Mouse (Mus musculus) heart, postnatal 25 days (tissue): Measurements from ENCODE around the gene Pgpep1l. TPM values are rescaled to one million over a fixed set of nuclear protein-coding genes. Genes with fewer than 3 reads are reported as not detected.
"Not testable (repeated sequence)": the region's sequence is repeated elsewhere in the genome, so short reads cannot be mapped to it uniquely, and the experiment has no call there.

Source experiments
- DNase-seq: peaks from one replicate; pipeline ENCODE4 v3.0.0; 2022; ENCODE audit warnings: low spot score
- intact Hi-C: fragments of 180-260 bp; cut with DNase I; formaldehyde crosslinking; loops from one replicate; pipeline ENCODE4 v1.15.1; 2025
- total RNA-seq, 2 experiments: library from RNA; stranded (reverse); gene quantifications; 2 replicates each; pipeline ENCODE4 v1.2.3; 2021

Pgpep1l gene
- total RNA-seq, 2 experiments from 2014 or later, result not detected

DNA sequence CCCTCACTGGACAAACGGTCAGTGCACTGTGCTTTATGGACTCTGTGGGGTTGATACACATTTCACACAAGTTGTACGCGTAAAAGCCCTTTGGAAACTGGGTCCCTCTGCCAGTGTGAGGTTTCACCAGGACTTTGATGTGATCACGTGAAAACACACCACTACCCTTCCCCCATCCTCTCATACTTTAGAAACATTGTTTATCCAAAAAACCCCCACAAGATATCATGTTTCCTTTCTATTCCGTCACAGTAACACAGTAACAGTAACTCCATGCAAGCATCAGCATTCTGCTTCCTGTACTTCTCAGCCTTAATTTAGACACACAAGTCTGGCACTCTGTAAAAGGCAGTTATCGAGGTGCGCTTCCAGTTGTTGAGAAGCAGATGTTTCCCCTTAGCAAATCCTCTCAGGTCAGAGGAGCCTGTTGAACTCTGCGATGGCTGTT lies 21.8 kb upstream of the Pgpep1l start:
- DNase-seq, result no peak
- intact Hi-C loops, result loop anchor here (5.0 kb wide), 1 partner anchor 64 kb away; no protein-coding TSS in a partner anchor

DNA sequence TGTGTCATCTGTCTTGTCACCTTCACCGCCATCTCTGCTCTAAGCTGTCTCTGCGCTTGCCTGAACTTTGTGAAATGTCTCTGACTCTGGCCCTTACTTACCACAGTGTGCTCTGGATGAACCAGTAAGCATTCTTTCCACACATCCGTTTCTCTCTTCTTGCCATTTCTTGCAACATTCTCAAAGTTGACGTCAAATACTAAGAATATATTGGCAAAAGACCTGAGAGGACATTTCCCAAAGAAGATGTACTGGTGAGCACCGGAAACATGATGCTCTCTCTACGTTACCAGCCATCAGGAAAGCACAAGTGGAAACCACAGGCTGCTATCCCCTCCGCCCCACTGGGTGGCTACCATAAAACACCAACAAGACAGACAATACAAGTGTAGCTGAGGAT lies 19.7 kb upstream of the Pgpep1l start:
- intact Hi-C loops, result no loop called here
- DNase-seq, result no peak

DNA sequence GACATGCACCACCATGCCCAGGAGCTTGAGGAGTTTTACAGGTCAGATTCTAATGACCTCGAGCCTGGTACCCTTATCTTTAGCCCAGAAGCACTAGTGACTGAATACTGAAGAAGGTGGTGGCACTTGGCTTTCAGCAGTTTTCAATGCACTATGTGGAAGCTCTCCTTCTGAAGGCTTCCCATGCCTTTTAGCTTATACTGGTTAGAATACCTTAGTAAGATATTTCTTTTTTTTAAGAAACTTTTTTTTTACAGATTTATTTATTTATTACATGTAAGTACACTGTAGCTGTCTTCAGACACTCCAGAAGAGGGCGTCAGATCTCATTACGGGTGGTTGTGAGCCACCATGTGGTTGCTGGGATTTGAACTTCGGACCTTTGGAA lies 19.1 kb upstream of the Pgpep1l start:
- DNase-seq, intact Hi-C loops: not testable (repeated sequence)

DNA sequence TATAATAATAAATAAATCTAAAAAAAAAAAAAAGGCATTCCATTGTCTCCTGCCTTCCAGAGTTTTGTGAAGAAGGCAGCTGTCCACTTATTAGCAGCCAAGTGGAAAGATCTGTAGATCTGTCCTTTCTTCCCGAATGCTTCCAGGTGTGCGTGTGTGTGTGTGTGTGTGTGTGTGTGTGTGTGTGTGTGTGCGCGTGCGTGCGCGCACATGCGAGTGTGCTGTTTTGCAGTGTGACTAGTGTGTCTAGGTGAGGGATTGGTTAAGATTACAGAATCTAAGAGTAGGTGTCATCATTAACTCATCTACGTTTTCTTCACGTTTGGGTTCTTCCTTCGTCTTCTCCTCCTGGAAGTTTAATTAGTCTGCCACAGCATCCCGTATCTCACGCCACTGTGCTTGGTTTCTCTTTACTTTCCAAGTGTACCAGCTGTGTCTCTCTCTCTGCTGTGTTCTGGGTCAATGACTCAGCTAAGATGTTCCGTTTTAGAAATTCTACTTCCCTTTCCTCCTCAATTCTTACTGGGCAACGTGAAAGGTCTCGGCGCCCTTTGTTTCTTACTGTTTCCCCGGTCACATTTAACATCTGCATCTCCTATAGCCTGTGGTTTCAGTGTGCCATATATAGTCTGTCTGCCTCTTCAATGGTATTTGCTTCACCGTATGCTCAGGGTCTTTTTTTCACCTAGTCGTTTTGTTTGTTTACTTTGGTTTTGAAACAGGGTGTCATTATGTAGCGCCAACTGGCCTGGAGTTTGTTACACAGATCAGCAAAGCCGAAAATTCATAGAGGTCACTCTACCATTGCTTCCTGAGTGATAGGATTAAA lies 18.5 kb upstream of the Pgpep1l start:
- intact Hi-C loops, result no loop called here

DNA sequence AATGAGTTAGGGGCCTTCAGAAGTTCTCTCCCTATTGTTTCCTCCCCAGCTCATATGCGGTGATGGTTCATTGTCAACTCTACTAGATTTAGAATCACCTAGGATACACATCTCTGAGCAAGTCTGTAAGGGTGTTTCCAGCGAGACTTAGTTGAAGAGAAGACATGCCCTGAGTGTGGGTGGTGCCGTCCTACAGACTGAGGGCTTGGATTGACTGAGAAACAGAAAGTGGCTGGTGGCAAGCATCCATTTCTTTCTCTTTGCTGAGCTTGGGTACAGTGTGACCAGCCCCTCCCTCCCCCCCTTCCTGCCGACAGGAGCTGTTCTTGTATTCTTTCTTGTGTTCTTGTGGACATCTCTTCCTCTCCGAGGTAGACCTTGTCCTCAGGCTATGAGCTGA lies 17.3 kb upstream of the Pgpep1l start:
- no peak for DNase-seq
- intact Hi-C loops, result no loop called here

More for the DNA sequence above, 18.5 kb upstream of the Pgpep1l start:
- DNase-seq, result no peak

DNA sequence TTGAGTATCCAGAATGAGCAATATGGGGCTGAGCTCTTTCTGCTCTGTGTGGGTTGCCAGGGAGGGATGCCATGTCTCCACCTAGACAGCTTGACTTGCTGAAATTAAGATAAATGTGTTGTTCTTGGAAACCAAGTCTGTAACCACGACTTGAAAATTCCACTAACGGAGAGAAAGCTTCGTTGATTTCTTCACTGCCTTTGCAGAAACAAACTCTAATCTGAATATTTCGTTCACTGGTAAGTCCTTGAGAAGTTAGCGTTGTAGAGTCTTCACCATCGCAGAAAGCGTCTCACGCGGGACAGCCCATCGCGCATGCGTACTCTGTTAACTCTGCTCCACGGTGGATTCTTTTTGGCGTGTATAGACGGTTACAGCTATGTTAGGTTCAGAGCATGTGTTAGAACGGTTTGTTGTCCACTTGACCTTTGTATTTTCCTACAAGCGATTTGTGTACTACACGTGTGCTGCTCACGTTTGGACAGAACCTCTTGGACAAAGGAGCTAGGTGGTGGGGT lies 16.4 kb upstream of the Pgpep1l start:
- DNase-seq, result no peak
- intact Hi-C loops, result no loop called here

DNA sequence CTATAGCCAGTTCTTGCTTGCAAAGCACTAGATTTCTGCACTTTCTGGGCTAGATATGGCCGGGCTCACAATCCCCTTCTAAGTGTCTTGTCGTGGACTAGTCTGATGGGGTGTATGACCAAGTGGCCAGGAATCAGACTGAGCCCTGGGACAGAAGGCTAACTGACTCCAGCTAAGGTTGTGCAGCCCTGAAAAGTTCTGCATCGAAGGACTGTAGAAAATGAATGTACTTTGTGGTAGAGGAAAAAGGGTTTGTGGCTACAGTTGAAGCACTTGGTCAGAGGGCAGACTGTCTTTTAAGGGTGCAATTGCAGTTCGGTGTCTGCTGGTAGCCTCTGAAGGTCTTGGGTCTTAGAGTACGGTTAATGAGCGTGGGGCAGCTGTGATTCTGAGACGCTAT lies 15.4 kb upstream of the Pgpep1l start:
- intact Hi-C loops, result no loop called here

DNA sequence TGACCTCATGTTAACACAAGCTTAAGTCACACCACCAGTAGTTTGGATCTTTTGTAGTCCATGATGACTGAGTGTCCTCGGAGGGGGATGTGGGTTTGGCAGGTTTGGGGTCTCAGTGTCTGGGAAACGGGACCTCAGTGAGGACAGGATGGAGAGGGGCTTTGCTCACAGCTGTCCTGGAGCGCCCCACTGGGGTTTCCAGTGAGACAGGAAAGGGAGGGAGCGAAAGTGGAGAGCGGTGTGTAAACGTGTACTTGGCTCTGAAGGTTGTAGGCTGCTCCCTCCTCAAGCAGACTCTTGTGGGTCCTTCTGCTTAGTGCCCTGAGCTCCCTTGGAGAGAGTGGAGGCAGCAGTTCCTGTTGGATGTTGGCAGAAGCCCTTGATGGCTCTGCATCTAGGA lies 14.9 kb upstream of the Pgpep1l start:
- DNase-seq, result no peak
- intact Hi-C loops, result no loop called here

More for the DNA sequence above, 15.4 kb upstream of the Pgpep1l start:
- DNase-seq, result no peak

DNA sequence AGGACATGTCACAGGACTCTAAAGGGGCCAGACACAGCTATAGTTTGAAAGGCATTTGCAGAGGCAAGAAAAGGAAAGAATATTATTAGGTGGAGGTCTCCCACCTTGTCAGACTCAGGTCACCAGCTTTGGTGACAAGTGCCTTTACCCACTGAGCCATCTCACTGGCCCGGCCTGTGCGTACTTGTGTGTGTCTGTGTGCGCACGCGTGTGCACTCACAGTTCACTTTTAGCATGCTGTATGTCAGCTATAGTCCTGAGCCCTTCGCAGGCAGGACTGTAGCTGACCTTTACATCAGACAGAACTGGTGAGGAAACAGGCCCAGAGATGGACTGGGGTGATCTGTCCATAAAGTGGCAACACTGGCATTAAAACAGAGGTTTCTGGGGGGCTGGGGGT lies 14.4 kb upstream of the Pgpep1l start:
- intact Hi-C loops, result no loop called here
- DNase-seq, result no peak

DNA sequence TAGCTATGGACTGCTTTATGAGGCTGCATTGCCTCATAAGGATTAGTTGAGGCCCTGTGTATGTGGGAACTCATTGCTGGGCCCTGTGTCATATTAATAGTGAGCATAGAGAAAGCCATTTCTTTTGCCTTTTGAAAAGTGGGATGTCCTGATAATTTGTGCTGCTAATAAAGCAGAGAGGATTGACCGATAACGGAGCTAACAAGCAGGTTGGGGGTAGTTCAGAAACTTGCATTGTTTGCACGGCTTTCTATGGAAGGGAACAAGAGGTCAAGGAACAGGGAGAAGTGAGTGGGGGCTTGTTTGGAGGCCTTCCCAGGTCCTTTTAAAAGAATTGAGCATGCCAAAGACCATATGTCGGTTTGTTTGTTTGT lies 13.9 kb upstream of the Pgpep1l start:
- intact Hi-C loops, result no loop called here
- no peak for DNase-seq

DNA sequence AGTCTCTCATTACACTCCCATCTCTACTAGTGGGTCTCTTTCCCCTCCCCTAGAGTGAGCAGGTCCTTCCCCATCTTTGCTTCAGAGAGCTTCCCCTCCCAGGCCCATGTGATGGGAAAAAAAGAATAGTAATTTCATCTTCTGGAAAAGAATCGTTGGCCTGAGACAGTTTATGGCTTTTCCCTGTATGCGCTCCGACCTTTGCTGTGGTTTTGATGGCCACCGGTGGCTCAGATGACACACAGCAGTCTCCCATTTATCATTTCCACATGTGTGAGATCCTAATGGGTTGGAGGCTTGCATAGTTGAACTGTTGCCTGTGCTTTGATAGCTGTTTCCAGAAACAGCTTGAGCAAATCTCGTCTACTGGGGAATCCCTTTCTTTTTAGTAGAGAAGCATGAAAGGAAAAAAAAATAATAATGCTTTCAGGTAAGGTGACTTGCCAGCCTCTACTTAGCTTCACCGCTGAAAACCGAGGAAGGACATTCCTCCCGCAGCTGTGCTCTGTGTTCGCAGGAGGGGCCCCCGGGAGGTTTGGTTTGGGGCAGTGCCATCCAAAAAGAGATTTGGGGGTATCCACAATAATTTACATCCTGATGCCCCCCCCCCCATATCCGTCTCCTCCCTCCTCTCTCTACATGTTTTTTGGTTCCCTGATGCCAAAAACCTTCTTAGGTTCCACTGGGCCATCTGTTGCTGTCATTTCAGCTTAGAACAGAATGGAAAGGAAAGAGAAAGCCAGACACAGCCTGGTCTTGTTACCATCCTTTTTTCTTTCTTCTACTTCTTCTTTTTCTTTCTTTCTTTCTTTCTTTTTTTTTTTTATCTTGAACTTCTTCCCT lies 13.2 kb upstream of the Pgpep1l start:
- intact Hi-C loops, result no loop called here
- DNase-seq, result no peak

DNA sequence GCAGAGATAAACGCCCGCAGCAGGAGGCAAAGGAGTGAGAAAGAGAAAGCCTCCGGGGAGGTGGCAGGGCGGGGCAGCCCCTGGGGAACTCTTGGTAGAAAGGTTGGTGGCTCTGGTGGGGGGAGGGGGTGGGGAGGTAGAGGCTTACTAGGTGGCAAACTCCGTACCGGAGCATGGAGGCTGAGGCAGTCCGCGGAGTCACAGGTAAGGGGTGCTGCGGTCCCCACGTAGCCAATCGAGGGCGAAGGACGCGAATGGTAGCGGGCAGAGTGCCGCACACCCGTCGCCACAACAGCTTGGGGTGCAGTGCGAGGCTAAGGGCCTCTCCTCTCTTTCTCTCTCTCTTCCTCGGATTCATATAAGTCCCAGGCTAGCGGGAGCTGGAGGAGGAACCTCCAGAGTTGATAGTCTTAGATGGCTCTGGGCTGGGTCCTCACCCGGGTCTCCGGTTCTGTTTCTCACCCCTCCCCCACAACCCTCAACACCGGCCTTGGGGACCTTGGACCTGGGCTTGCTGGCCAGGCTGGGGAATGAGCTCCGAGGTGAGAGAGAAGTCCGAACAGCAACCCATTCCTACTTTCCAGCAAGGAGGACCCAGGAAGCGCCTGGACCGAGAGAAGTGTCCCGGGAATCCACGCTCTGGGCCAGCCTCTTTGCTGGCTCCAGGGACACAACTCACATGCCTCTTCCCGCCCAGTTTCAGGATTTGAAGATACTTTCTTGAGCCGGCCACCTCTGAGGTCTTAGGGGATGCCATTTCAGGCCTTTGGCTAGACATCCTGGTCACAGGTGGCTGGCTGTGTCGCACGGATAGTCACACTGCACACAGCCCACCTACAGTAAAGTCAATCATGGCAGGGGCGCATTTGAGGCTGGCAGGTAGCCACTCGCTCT lies 12.1 kb upstream of the Pgpep1l start:
- DNase-seq, result no peak
- intact Hi-C loops, result no loop called here

DNA sequence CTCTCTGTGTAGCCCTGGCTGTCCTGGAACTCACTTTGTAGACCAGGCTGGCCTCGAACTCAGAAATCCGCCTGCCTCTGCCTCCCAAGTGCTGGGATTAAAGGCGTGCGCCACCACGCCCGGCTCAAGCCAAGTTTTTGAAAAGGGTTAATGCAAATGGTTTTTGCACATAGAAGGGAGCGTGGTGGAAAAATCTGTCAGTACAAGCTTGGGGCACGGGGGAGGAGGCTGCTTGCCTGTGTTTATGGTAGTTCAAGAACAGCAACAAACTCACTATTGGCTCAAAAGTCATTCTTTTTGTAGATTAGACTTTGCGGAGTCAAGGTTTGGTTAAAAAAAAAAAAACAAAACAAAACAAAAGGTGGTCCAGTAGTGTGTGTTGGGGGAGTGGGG lies 11.4 kb upstream of the Pgpep1l start:
- DNase-seq, intact Hi-C loops: not testable (repeated sequence)

DNA sequence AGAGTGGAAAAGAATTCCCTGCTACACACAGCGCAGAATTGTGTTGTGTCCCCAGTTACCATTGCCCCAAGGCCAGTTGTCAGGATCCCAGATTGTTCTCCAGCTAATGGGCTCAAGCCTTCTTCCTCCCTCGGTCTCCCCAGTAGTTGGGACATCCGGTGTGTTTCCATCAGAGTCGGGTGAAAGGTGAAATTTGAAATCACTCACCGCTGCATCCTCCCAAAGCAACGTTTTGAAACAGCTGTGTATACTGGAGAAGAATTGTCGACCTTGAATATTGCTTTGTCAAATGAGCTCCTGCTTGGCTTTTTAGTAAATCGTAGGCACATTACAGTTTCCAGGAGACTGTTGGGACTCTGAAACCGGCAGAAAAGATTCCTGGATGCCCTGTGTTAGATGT lies 10.9 kb upstream of the Pgpep1l start:
- no peak for DNase-seq
- intact Hi-C loops, result no loop called here

DNA sequence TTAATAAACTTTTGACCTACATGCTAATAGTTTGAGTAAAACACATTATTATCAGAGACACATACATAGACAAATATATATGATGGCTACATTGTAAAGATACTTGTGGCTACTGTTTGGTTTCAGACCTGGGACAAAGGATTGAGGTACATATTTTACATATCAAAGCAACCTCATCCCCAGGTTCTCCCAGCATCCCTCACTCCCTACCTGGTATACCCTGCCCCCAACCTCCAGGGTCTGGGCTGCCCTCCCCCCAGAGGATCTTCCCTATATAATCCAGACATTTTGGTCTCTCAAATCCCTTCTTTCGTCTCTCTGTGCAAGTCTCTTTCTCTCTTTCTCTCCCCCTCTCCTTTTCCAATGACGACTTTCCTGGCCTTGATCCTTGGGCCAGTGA lies 10.2 kb upstream of the Pgpep1l start:
- DNase-seq, result no peak
- intact Hi-C loops, result no loop called here

DNA sequence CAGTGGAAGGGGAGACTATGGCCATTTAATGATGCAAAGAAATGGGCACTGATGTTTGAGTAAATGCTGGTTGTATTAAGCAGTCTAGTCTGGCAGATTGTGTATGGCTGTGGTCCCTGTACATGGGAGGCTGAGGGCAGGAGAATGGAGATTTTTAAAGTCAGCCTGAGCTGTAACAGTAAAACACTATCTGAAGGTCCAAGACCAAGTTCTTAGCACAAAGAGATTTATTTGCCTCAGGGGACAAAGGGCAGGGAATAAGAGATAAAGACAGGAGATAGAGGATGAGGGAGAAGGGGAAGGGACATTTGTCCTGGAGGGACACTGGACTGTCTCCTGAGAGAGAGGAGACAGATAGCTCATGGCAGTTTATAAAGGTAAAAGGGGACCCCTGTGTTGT lies 9.5 kb upstream of the Pgpep1l start, which contains the start of gene Fam169b:
Gene Fam169b (plus strand): TSS at position 325 of the 400 bp plus-strand sequence.
- intact Hi-C loops, result no loop called here

DNA sequence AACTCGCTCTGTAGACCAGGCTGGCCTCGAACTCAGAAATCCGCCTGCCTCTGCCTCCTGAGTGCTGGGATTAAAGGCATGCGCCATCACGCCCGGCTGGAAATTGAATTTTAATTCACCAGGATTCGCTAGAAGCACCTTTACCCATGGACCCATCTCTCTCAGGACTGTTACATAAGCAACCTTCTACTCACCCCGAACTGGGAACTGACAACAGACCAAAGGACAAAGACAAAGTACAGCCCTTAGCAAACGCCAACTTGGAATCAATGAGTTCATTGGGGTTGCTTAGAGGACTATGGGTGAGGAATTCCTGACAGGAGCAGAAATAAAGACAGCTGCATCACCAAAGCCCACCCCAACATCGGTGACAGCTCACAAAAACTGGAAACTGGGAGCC lies 8.6 kb upstream of the Pgpep1l start:
- intact Hi-C loops, result no loop called here
- no peak for DNase-seq

More for the DNA sequence above, 9.5 kb upstream of the Pgpep1l start, which contains the start of gene Fam169b:
- DNase-seq, result no peak

DNA sequence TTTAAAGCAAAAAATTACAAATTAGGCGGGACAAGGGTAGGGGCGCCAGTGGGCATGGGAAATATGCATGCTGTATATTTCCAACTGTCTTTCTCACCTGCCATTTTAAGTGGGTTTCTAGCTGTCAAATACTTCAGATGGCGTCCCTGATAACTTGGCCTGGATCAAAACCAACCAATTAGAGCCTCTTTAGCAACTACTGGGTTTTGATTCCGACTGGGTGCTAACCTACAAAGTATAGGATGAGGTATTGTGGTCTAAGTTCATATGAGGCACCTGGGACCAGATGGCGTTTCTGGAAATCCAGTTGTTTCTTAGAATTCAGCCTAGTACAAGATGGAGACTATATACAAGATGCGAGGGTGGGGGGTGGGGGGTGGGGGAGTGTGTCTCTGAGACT lies 7.8 kb upstream of the Pgpep1l start:
- intact Hi-C loops, result no loop called here

DNA sequence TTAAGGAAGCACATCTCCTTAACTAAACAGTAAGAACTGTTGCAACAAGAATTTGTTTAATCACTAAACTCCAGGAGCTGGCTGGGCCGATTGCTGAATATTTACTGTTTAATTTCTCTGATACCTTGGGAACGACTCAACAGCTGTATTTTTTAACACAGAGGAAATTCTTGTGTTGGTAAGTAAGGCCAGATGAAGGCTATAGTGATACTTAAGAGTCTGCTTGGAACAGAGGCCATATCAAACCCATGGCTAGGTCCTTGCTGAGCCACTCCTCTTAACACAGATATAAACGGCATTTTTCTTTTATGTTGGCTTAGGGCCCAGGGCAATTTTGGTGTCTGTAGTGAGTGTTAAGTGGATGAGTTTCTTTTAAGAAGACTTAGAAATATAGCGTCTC lies 6.5 kb upstream of the Pgpep1l start:
- no peak for DNase-seq
- intact Hi-C loops, result no loop called here

More for the DNA sequence above, 7.8 kb upstream of the Pgpep1l start:
- no peak for DNase-seq

DNA sequence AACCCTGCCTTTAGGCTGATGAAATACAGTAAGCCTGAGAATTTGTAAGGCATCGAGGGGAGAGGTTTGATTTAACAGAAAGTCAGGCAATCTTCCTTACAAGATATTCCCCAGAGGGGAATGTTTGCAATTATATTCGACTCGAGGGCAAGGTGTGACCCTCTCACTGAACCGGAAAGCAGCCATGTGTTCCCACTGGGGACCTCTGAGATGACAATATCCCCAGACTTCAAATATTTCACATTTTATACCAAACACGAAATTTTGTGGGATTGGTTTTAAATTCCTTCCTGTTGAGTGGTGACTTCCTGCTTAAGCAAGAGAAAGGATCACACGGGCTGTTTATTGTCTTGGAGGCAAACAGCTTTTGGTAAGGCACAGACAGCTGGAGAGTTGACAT lies 2.7 kb upstream of the Pgpep1l start:
- no peak for DNase-seq
- intact Hi-C loops, result no loop called here
